Mouse (Mus musculus): Measurements from ENCODE around the gene Mtus2. TPM values are rescaled to one million over a fixed set of nuclear protein-coding genes. Genes with fewer than 3 reads are reported as not detected.

Mtus2 gene
- polyA plus RNA-seq, 1 experiment from 2014 or later, result 4.1 TPM

DNA sequence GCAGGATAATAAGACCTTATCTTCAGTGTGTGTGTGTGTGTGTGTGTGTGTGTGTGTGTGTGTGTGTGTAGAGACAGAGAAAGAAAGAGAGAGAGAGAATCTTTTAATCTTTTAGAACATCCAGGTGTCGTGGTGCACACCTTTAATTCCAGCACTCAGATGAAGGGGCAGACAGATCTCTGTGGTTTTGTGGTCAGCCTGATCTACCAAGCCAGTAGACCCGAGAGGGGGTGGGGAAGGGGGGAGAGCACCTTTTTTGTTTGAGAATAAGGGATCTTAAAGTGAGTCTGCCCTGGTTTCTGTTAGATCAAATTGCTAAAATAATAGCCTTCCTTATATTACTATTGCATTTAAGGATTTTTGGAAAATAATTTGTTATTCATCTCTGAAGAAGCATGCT, 309.7 kb downstream of the Mtus2 start:
- ATAC-seq (replicated peaks; ENCODE audit: low FRiP score, low read depth) (no peak), DNase-seq (ENCODE audit: low spot score) (no peak)
- no peak overlapping the region for H3K4me2 ChIP-seq (ENCODE audit: low read length)
- no peak overlapping the region for H3K27ac ChIP-seq
- no peaks in the 10 kb centered on the region for H3K27me3 ChIP-seq (ENCODE audit: insufficient read depth, low read length)
- no peaks in the 10 kb centered on the region for H3K9me3 ChIP-seq (replicated peaks; ENCODE audit: low read length)
- no peak for TF ChIP-seq CTCF (IDR thresholded peaks at IDR 0.05; ENCODE audit: low read depth)
- no peak overlapping the region for H3K9ac ChIP-seq (ENCODE audit: low read depth, low read length)
- H3K36me3 ChIP-seq (ENCODE audit: insufficient read depth, low read length), result no peaks in the 10 kb centered on the region
- no peak overlapping the region for H3K4me3 ChIP-seq (replicated peaks; ENCODE audit: low read depth, low read length)
- 70% methylated on average over 2 of the region's 2 CpGs for WGBS
- H3K4me1 ChIP-seq (replicated peaks; ENCODE audit: insufficient read depth, low read length), result 0 out of 2 replicates have a peak, but pooled peaks cover 5% of the 10 kb centered on the region

DNA sequence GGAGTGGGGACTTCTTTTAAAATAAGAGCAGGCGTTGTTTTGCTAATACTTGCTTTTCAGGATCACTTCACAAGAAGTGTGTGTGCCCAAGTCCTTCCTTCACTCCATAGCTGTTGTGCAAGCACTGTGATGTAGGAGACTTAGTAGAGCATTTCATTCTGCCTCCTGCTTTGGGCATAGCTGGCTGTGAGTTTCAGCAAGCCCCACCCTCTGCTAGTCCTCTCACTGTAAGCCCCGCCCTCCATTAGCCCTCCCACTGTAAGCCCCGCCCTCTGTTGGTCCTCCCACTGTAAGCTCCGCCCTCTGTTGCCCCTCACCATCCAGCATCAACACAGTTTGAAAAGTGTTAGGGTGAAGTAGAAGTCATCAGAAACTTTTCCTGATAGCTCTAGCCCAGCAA, 310.3 kb downstream of the Mtus2 start:
- no peak for ATAC-seq (replicated peaks; ENCODE audit: low FRiP score, low read depth)
- no peak for DNase-seq (ENCODE audit: low spot score)
- 72% methylated on average over 4 of the region's 4 CpGs for WGBS
- Histone ChIP-seq H3K27ac (no peak overlapping the region), H3K4me2 (ENCODE audit: low read length) (no peak overlapping the region), H3K9me3 (replicated peaks; ENCODE audit: low read length) (no peaks in the 10 kb centered on the region), H3K9ac (ENCODE audit: low read depth, low read length) (no peak overlapping the region), H3K4me3 (replicated peaks; ENCODE audit: low read depth, low read length) (no peak overlapping the region), H3K4me1 (replicated peaks; ENCODE audit: insufficient read depth, low read length) (0 out of 2 replicates have a peak, but pooled peaks cover 5% of the 10 kb centered on the region), H3K36me3 (ENCODE audit: insufficient read depth, low read length) (no peaks in the 10 kb centered on the region), H3K27me3 (ENCODE audit: insufficient read depth, low read length) (no peaks in the 10 kb centered on the region)
- TF ChIP-seq CTCF (IDR thresholded peaks at IDR 0.05; ENCODE audit: low read depth), result no peak

DNA sequence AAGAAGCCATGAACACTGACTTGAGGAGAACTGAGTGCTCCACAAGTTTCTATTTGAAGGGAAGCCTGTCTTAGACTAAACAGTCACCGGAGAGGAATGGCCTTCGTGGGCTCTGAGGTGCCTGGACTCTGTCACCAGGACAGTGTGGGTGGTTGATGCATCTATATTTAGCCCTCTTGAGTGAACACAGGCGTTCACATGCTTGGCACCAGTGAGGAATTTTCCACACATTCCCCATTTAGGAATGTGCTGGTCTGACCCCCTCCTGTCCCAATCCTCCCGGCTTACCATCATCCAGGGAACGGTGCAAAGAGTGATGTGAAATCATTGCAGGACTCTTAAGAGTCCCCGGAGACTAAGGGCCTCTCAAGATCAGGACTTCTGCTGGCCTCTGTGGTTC, 314.9 kb downstream of the Mtus2 start:
- ATAC-seq (replicated peaks; ENCODE audit: low FRiP score, low read depth) (no peak), DNase-seq (ENCODE audit: low spot score) (peak; percentile 46)
- H3K4me1 ChIP-seq (replicated peaks; ENCODE audit: insufficient read depth, low read length), result no peaks in the 10 kb centered on the region
- H3K9me3 ChIP-seq (replicated peaks; ENCODE audit: low read length), result no peaks in the 10 kb centered on the region
- no peak overlapping the region for H3K4me2 ChIP-seq (ENCODE audit: low read length)
- no peaks in the 10 kb centered on the region for H3K36me3 ChIP-seq (ENCODE audit: insufficient read depth, low read length)
- no peak overlapping the region for H3K27ac ChIP-seq
- TF ChIP-seq CTCF (IDR thresholded peaks at IDR 0.05; ENCODE audit: low read depth), result no peak
- H3K9ac ChIP-seq (ENCODE audit: low read depth, low read length), result no peak overlapping the region
- WGBS, result 50% methylated on average over 6 of the region's 6 CpGs
- H3K4me3 ChIP-seq (replicated peaks; ENCODE audit: low read depth, low read length), result no peak overlapping the region
- H3K27me3 ChIP-seq (ENCODE audit: insufficient read depth, low read length), result no peaks in the 10 kb centered on the region

DNA sequence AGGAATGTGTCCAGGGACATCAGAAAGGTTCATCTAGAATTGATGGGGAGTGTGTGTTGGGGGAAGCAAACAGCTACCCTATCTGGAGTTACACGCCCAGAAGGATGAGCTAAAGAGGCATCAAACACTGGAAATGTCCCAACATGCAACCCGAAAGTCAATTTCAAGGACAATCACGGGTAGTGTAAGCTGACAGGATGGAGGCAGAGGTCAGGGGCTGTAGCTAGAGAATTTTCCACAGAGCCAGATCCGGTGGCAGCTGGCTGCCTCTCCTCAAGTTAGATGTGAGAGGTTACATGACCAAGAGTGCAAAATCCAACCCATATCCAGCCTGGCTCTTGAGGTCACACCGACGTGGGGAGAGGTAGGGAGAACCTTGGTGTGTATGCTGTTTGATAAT, 315.7 kb downstream of the Mtus2 start:
- no peak for DNase-seq (ENCODE audit: low spot score)
- 88% methylated on average over 6 of the region's 6 CpGs for WGBS
- Histone ChIP-seq H3K36me3 (ENCODE audit: insufficient read depth, low read length) (no peaks in the 10 kb centered on the region), H3K9me3 (replicated peaks; ENCODE audit: low read length) (no peaks in the 10 kb centered on the region), H3K27ac (no peak overlapping the region), H3K4me3 (replicated peaks; ENCODE audit: low read depth, low read length) (no peak overlapping the region), H3K9ac (ENCODE audit: low read depth, low read length) (no peak overlapping the region), H3K4me1 (replicated peaks; ENCODE audit: insufficient read depth, low read length) (no peaks in the 10 kb centered on the region), H3K27me3 (ENCODE audit: insufficient read depth, low read length) (no peaks in the 10 kb centered on the region), H3K4me2 (ENCODE audit: low read length) (no peak overlapping the region)
- no peak for ATAC-seq (replicated peaks; ENCODE audit: low FRiP score, low read depth)
- no peak for TF ChIP-seq CTCF (IDR thresholded peaks at IDR 0.05; ENCODE audit: low read depth)

DNA sequence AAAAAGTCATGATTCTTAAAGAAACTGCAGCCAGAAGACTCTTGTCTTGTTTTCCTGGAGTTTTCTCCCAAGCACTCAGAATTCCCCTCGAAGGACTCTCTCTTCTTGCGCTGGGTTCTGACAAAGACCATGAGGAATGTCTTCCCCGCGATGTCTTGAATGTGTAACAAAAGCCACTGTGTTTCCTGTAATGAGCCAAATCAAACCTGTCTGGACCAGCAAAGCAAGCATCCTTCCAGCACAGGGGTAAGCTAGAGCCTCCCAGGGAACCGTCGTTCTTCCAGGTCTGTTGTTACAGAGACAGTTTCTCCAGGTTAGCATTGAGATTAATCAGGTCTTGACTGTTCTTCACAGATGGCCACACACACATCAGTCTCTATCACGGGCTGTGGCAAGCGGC, 321.1 kb downstream of the Mtus2 start:
- no peak for ATAC-seq (replicated peaks; ENCODE audit: low FRiP score, low read depth)
- H3K9ac ChIP-seq (ENCODE audit: low read depth, low read length), result no peak overlapping the region
- no peaks in the 10 kb centered on the region for H3K4me1 ChIP-seq (replicated peaks; ENCODE audit: insufficient read depth, low read length)
- WGBS, result 72% methylated on average over 8 of the region's 8 CpGs
- TF ChIP-seq CTCF (IDR thresholded peaks at IDR 0.05; ENCODE audit: low read depth), result no peak
- H3K36me3 ChIP-seq (ENCODE audit: insufficient read depth, low read length), result no peaks in the 10 kb centered on the region
- no peak overlapping the region for H3K4me3 ChIP-seq (replicated peaks; ENCODE audit: low read depth, low read length)
- DNase-seq (ENCODE audit: low spot score), result no peak
- no peak overlapping the region for H3K27ac ChIP-seq
- H3K4me2 ChIP-seq (ENCODE audit: low read length), result no peak overlapping the region
- no peaks in the 10 kb centered on the region for H3K27me3 ChIP-seq (ENCODE audit: insufficient read depth, low read length)
- no peaks in the 10 kb centered on the region for H3K9me3 ChIP-seq (replicated peaks; ENCODE audit: low read length)

DNA sequence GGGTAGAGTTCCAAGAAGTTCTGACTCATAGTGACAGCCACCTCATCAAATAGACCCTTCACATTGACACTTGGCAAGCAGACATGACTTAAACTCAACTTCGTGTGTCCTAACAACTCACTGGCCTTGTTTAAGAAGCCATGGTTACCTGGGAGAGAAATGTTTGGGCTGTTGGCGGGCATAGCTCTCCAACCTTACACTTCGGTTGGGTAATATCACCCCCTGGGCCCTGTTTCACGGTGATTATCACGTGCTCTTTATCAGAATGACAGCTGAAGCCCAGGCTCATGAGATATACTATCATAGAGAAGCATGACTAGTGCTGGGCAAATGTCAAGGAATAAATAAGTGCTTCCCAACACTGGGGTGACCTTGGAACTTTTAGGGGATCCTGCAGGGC, 323.2 kb downstream of the Mtus2 start:
- H3K27ac ChIP-seq, result no peak overlapping the region
- H3K4me2 ChIP-seq (ENCODE audit: low read length), result no peak overlapping the region
- no peak for DNase-seq (ENCODE audit: low spot score)
- H3K4me1 ChIP-seq (replicated peaks; ENCODE audit: insufficient read depth, low read length), result no peaks in the 10 kb centered on the region
- no peak overlapping the region for H3K9ac ChIP-seq (ENCODE audit: low read depth, low read length)
- no peak for ATAC-seq (replicated peaks; ENCODE audit: low FRiP score, low read depth)
- no peaks in the 10 kb centered on the region for H3K27me3 ChIP-seq (ENCODE audit: insufficient read depth, low read length)
- H3K36me3 ChIP-seq (ENCODE audit: insufficient read depth, low read length), result no peaks in the 10 kb centered on the region
- WGBS, result 84% methylated on average over 5 of the region's 5 CpGs
- H3K9me3 ChIP-seq (replicated peaks; ENCODE audit: low read length), result no peaks in the 10 kb centered on the region
- H3K4me3 ChIP-seq (replicated peaks; ENCODE audit: low read depth, low read length), result no peak overlapping the region
- no peak for TF ChIP-seq CTCF (IDR thresholded peaks at IDR 0.05; ENCODE audit: low read depth)

DNA sequence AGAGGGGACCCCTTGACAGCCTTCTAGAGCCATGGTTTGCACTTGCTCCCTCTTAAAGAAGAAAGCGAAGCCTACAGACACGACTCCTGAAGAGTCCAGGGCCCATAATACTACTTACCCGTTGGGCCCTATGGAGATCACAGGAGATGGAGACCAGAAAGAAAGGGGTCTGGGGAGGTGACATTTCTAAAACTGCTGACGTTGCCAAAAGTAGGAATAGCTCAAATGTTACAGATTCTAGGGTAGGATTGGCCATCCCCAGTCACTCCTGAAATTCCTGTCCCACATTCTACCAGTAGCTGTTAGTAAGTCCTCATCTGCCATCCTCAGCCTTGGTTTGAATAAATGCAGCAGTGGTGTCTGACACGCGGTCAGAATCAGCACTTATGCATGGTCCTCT, 325.0 kb downstream of the Mtus2 start:
- Histone ChIP-seq H3K4me1 (replicated peaks; ENCODE audit: insufficient read depth, low read length) (no peaks in the 10 kb centered on the region), H3K4me3 (replicated peaks; ENCODE audit: low read depth, low read length) (no peak overlapping the region), H3K27me3 (ENCODE audit: insufficient read depth, low read length) (no peaks in the 10 kb centered on the region), H3K36me3 (ENCODE audit: insufficient read depth, low read length) (no peaks in the 10 kb centered on the region), H3K4me2 (ENCODE audit: low read length) (no peak overlapping the region), H3K9me3 (replicated peaks; ENCODE audit: low read length) (no peaks in the 10 kb centered on the region), H3K27ac (no peak overlapping the region), H3K9ac (ENCODE audit: low read depth, low read length) (no peak overlapping the region)
- no peak for TF ChIP-seq CTCF (IDR thresholded peaks at IDR 0.05; ENCODE audit: low read depth)
- WGBS, result 92% methylated on average over 6 of the region's 6 CpGs
- DNase-seq (ENCODE audit: low spot score), result no peak
- no peak for ATAC-seq (replicated peaks; ENCODE audit: low FRiP score, low read depth)

All from kidney, postnatal 0 days (tissue).